Mouse (Mus musculus) layer of hippocampus, postnatal 25 days (tissue): ENCODE results near the gene Gm49661. TPM values are rescaled to one million over a fixed set of nuclear protein-coding genes. Genes with fewer than 3 reads are reported as not detected.

Experiments
- DNase-seq, 2 experiments: peaks; one replicate each; pipeline ENCODE4 v3.0.0; 2022; ENCODE audit warnings: mixed read lengths in 2 of 2, low spot score in 1 of 2; ENCODE audit errors: extremely low spot score in 1 of 2
- total RNA-seq, 2 experiments: library from RNA; stranded (reverse); gene quantifications; 2 replicates each; pipeline ENCODE4 v1.2.3; 2021

The Gm49661 gene
- total RNA-seq, 2 experiments from 2014 or later: not detected

- DNase-seq: no peak
Measured at GRCm38 (mm10) chr8:84967532-84968304, 1.5 kb downstream of the Gm49661 start.

- DNase-seq: no peak
Measured at GRCm38 (mm10) chr8:84966603-84967002, 2.6 kb downstream of the Gm49661 start.

GRCm38 (mm10) chr8:84965731-84966291 is 3.4 kb downstream of the Gm49661 start:
- DNase-seq: peak; percentile 71 to 76

- DNase-seq: no peak
Measured at GRCm38 (mm10) chr8:84963952-84964351, 5.3 kb downstream of the Gm49661 start.

GRCm38 (mm10) chr8:84959811-84960210 is 9.4 kb downstream of the Gm49661 start:
- no peak for DNase-seq

GRCm38 (mm10) chr8:84956768-84957167 is 12.5 kb downstream of the Gm49661 start:
- peak; percentile 36 to 86 for DNase-seq

GRCm38 (mm10) chr8:84952612-84953255 is 16.5 kb downstream of the Gm49661 start:
- DNase-seq: no peak

- no peak for DNase-seq
Measured at GRCm38 (mm10) chr8:84949753-84950152, 19.5 kb downstream of the Gm49661 start.

- no peak for DNase-seq
Measured at GRCm38 (mm10) chr8:84947241-84947545, 22.0 kb downstream of the Gm49661 start.

GRCm38 (mm10) chr8:84946528-84947240 is 22.5 kb downstream of the Gm49661 start, which contains the start of gene Rtbdn:
Gene Rtbdn, plus strand, starts transcription at chr8:84946991.
- no peak for DNase-seq

GRCm38 (mm10) chr8:84945633-84946527 is 23.4 kb downstream of the Gm49661 start:
- DNase-seq: peak in 1 of 2 experiments; percentile 55

GRCm38 (mm10) chr8:84945235-84945632 is 24.0 kb downstream of the Gm49661 start:
- peak in 1 of 2 experiments; percentile 30 for DNase-seq

- peak; percentile 37 to 62 for DNase-seq
Measured at GRCm38 (mm10) chr8:84944478-84945160, 24.6 kb downstream of the Gm49661 start.

GRCm38 (mm10) chr8:84943699-84944098 is 25.5 kb downstream of the Gm49661 start:
- no peak for DNase-seq

GRCm38 (mm10) chr8:84937620-84938485 is 31.4 kb downstream of the Gm49661 start:
- no peak for DNase-seq

- peak; percentile 67 to 78 for DNase-seq
Measured at GRCm38 (mm10) chr8:84936962-84937546, 32.2 kb downstream of the Gm49661 start, which contains the start of gene Mast1. Gene Mast1, minus strand, starts transcription at chr8:84937359.

GRCm38 (mm10) chr8:84936041-84936961 is 32.9 kb downstream of the Gm49661 start:
- DNase-seq: no peak
